Mouse (Mus musculus) neural tube, embryonic 12.5 days (tissue): ENCODE results near the gene Tspyl4. TPM values are rescaled to one million over a fixed set of nuclear protein-coding genes. Genes with fewer than 3 reads are reported as not detected.
"Not testable (repeated sequence)": the region's sequence is repeated elsewhere in the genome, so short reads cannot be mapped to it uniquely, and the experiment has no call there.

Source experiments
- ATAC-seq: fragments of 200-750 bp; cut with Nextera tagmentation; 2 replicates; pipeline ENCODE4 v1.8.0; 2017; ENCODE audit warnings: low read depth, mild to moderate bottlenecking, moderate TSS enrichment, moderate library complexity; ENCODE audit not compliant: low FRiP score
- H3K27ac ChIP-seq: fragments of 300-500 bp; sonication (generic); 2 replicates; pipeline ENCODE4 v1.5.1; 2016
- H3K27me3 ChIP-seq: fragments of 300-500 bp; sonication (generic); replicated peaks from 2 replicates; pipeline ENCODE4 v1.6.1; 2016; ENCODE audit warnings: mild to moderate bottlenecking
- H3K36me3 ChIP-seq: fragments of 300-500 bp; sonication (generic); 2 replicates; pipeline ENCODE4 v1.6.1; 2016; ENCODE audit warnings: mild to moderate bottlenecking
- H3K4me1 ChIP-seq: fragments of 300-500 bp; sonication (generic); 2 replicates; pipeline ENCODE4 v1.6.1; 2016
- H3K4me2 ChIP-seq: fragments of 300-500 bp; sonication (generic); replicated peaks from 2 replicates; pipeline ENCODE4 v1.6.1; 2016; ENCODE audit warnings: mild to moderate bottlenecking
- H3K4me3 ChIP-seq: fragments of 300-500 bp; sonication (generic); 2 replicates; pipeline ENCODE4 v1.5.1; 2016
- H3K9ac ChIP-seq: fragments of 300-500 bp; sonication (generic); 2 replicates; pipeline ENCODE4 v1.6.1; 2016; ENCODE audit warnings: mild to moderate bottlenecking
- H3K9me3 ChIP-seq: fragments of 300-500 bp; sonication (generic); 2 replicates; pipeline ENCODE4 v1.6.1; 2016; ENCODE audit warnings: mild to moderate bottlenecking
- WGBS: fragments of 180-500 bp; shearing (Covaris S2); methylation state at CpG from one replicate; pipeline ENCODE4 v1.1.7; 2016; 5-methylcytosine and 5-hydroxymethylcytosine counted together
- polyA plus RNA-seq: library from polyadenylated mRNA; unstranded; fragments of >200 nt; fragmentation: Nextera tagmentation; extraction: Ambion mirVana; gene quantifications from 2 replicates; pipeline ENCODE4 v1.2.1, GENCODE M21; 2016

Gene Tspyl4
- polyA plus RNA-seq: 143 and 153 TPM in 2 replicates

- Histone ChIP-seq H3K9ac (peak within 1 kb of the TSS; percentile 79), H3K4me1 (peaks cover 31% of the 10 kb centered on the region), H3K27ac (peak within 1 kb of the TSS; percentile 89), H3K27me3 (no peaks in the 10 kb centered on the region), H3K4me3 (peak within 1 kb of the TSS; percentile 72), H3K4me2 (peak within 1 kb of the TSS; percentile 69), H3K9me3 (no peaks in the 10 kb centered on the region), H3K36me3 (no peaks in the 10 kb centered on the region)
- WGBS: under 1% methylated on average over 38 of the region's 38 CpGs
- ATAC-seq: peak; percentile 98
Observed at GRCm38 (mm10) chr10:34297299-34297979, at the start of gene Tspyl4. TSS of gene Tspyl4 (plus strand) at chr10:34297442.

- no peak overlapping the region for H3K27ac ChIP-seq
- H3K9ac ChIP-seq: no peak overlapping the region
- no peak for ATAC-seq
- WGBS: 54% methylated on average over 3 of the region's 3 CpGs
- H3K9me3 ChIP-seq: no peaks in the 10 kb centered on the region
- H3K4me3 ChIP-seq: no peak overlapping the region
- H3K4me2 ChIP-seq: no peak overlapping the region
- no peaks in the 10 kb centered on the region for H3K4me1 ChIP-seq
- H3K27me3 ChIP-seq: no peaks in the 10 kb centered on the region
- no peaks in the 10 kb centered on the region for H3K36me3 ChIP-seq
Observed at GRCm38 (mm10) chr10:34247757-34248156, 49.5 kb upstream of the Tspyl4 start.

- H3K27ac ChIP-seq: no peak overlapping the region
- no peaks in the 10 kb centered on the region for H3K36me3 ChIP-seq
- ATAC-seq: no peak
- H3K27me3 ChIP-seq: no peaks in the 10 kb centered on the region
- no peaks in the 10 kb centered on the region for H3K9me3 ChIP-seq
- H3K9ac ChIP-seq: no peak overlapping the region
- no peak overlapping the region for H3K4me3 ChIP-seq
- no peak overlapping the region for H3K4me2 ChIP-seq
- H3K4me1 ChIP-seq: no peaks in the 10 kb centered on the region
- 42% methylated on average over 2 of the region's 2 CpGs for WGBS
Observed at GRCm38 (mm10) chr10:34249594-34249993, 47.6 kb upstream of the Tspyl4 start.

- H3K36me3 ChIP-seq, H3K4me1 ChIP-seq, H3K4me2 ChIP-seq, ATAC-seq, H3K9me3 ChIP-seq, H3K27ac ChIP-seq, H3K4me3 ChIP-seq, H3K27me3 ChIP-seq, H3K9ac ChIP-seq: not testable (repeated sequence)
- WGBS: 91% methylated on average over 9 of the region's 9 CpGs
Observed at GRCm38 (mm10) chr10:34252833-34253232, 44.4 kb upstream of the Tspyl4 start.

GRCm38 (mm10) chr10:34265106-34265505, 32.1 kb upstream of the Tspyl4 start:
- H3K36me3 ChIP-seq: no peaks in the 10 kb centered on the region
- H3K4me3 ChIP-seq: no peak overlapping the region
- WGBS: 84% methylated on average over 4 of the region's 4 CpGs
- H3K4me1 ChIP-seq: no peaks in the 10 kb centered on the region
- H3K27ac ChIP-seq: no peak overlapping the region
- no peaks in the 10 kb centered on the region for H3K9me3 ChIP-seq
- no peak overlapping the region for H3K9ac ChIP-seq
- H3K4me2 ChIP-seq: no peak overlapping the region
- ATAC-seq: no peak
- no peaks in the 10 kb centered on the region for H3K27me3 ChIP-seq

GRCm38 (mm10) chr10:34267312-34268070, 29.8 kb upstream of the Tspyl4 start:
- Histone ChIP-seq H3K9me3 (no peaks in the 10 kb centered on the region), H3K4me1 (no peaks in the 10 kb centered on the region), H3K4me2 (no peak overlapping the region), H3K4me3 (no peak overlapping the region), H3K36me3 (no peaks in the 10 kb centered on the region), H3K27me3 (no peaks in the 10 kb centered on the region), H3K9ac (no peak overlapping the region), H3K27ac (no peak overlapping the region)
- ATAC-seq: no peak
- WGBS: 80% methylated on average over 5 of the region's 5 CpGs

- no peak overlapping the region for H3K27ac ChIP-seq
- no peak overlapping the region for H3K4me2 ChIP-seq
Observed at GRCm38 (mm10) chr10:34271681-34272080, 25.6 kb upstream of the Tspyl4 start.

GRCm38 (mm10) chr10:34280591-34281175, 16.6 kb upstream of the Tspyl4 start:
- WGBS: 28% methylated on average over 13 of the region's 13 CpGs
- no peaks in the 10 kb centered on the region for H3K36me3 ChIP-seq
- ATAC-seq: no peak
- no peak overlapping the region for H3K9ac ChIP-seq
- H3K9me3 ChIP-seq: no peaks in the 10 kb centered on the region
- no peak overlapping the region for H3K4me3 ChIP-seq
- peak overlapping the region; percentile 53 for H3K4me2 ChIP-seq
- no peak overlapping the region for H3K27ac ChIP-seq
- peaks cover 13% of the 10 kb centered on the region for H3K4me1 ChIP-seq
- H3K27me3 ChIP-seq: no peaks in the 10 kb centered on the region

More at GRCm38 (mm10) chr10:34271681-34272080, 25.6 kb upstream of the Tspyl4 start:
- Histone ChIP-seq H3K9me3 (no peaks in the 10 kb centered on the region), H3K9ac (no peak overlapping the region), H3K36me3 (no peaks in the 10 kb centered on the region), H3K4me1 (no peaks in the 10 kb centered on the region), H3K27me3 (no peaks in the 10 kb centered on the region), H3K4me3 (no peak overlapping the region)
- no peak for ATAC-seq
- 68% methylated on average over 7 of the region's 7 CpGs for WGBS

GRCm38 (mm10) chr10:34281211-34281961, 15.9 kb upstream of the Tspyl4 start:
- Histone ChIP-seq H3K9me3 (no peaks in the 10 kb centered on the region), H3K27ac (no peak overlapping the region; the same call in 1 of the 2 replicates), H3K27me3 (no peaks in the 10 kb centered on the region), H3K36me3 (no peaks in the 10 kb centered on the region), H3K9ac (peak overlapping the region; percentile 97), H3K4me1 (peaks cover 13% of the 10 kb centered on the region), H3K4me3 (peak overlapping the region; percentile 96), H3K4me2 (peak overlapping the region; percentile 86)
- peak; percentile 44 for ATAC-seq
- 20% methylated on average over 14 of the region's 14 CpGs for WGBS

- peak; percentile 97 for ATAC-seq
- Histone ChIP-seq H3K9me3 (no peaks in the 10 kb centered on the region), H3K9ac (peak within 1 kb of the TSS; percentile 97), H3K4me1 (peaks cover 13% of the 10 kb centered on the region), H3K36me3 (no peaks in the 10 kb centered on the region; the same call in 1 of the 2 replicates), H3K4me3 (peak within 1 kb of the TSS; percentile 96), H3K4me2 (peak within 1 kb of the TSS; percentile 86), H3K27ac (peak within 1 kb of the TSS; percentile 39; the same call in 1 of the 2 replicates), H3K27me3 (no peaks in the 10 kb centered on the region)
- WGBS: under 1% methylated on average over 38 of the region's 38 CpGs
Observed at GRCm38 (mm10) chr10:34281962-34282388, 15.3 kb upstream of the Tspyl4 start, which contains the start of gene Tspyl1. TSS of gene Tspyl1 (plus strand) at chr10:34282190.

- ATAC-seq: peak; percentile 52
- Histone ChIP-seq H3K9me3 (no peaks in the 10 kb centered on the region), H3K4me1 (peaks cover 13% of the 10 kb centered on the region), H3K9ac (peak overlapping the region; percentile 97), H3K27me3 (no peaks in the 10 kb centered on the region), H3K36me3 (peaks cover 6% of the 10 kb centered on the region), H3K4me3 (peak overlapping the region; percentile 96), H3K27ac (peak overlapping the region; percentile 39; the same call in 1 of the 2 replicates), H3K4me2 (peak overlapping the region; percentile 86)
- 4% methylated on average over 47 of the region's 47 CpGs for WGBS
Observed at GRCm38 (mm10) chr10:34282420-34283238, 14.6 kb upstream of the Tspyl4 start.
